Mouse (Mus musculus) neural tube, embryonic 12.5 days (tissue): ENCODE results near the gene Ehf. TPM values are rescaled to one million over a fixed set of nuclear protein-coding genes. Genes with fewer than 3 reads are reported as not detected.

Source experiments
- ATAC-seq: fragments of 200-750 bp; cut with Nextera tagmentation; 2 replicates; pipeline ENCODE4 v1.8.0; 2017; ENCODE audit warnings: low read depth, mild to moderate bottlenecking, moderate TSS enrichment, moderate library complexity; ENCODE audit not compliant: low FRiP score
- H3K27ac ChIP-seq: fragments of 300-500 bp; sonication (generic); 2 replicates; pipeline ENCODE4 v1.5.1; 2016
- H3K27me3 ChIP-seq: fragments of 300-500 bp; sonication (generic); replicated peaks from 2 replicates; pipeline ENCODE4 v1.6.1; 2016; ENCODE audit warnings: mild to moderate bottlenecking
- H3K36me3 ChIP-seq: fragments of 300-500 bp; sonication (generic); 2 replicates; pipeline ENCODE4 v1.6.1; 2016; ENCODE audit warnings: mild to moderate bottlenecking
- H3K4me1 ChIP-seq: fragments of 300-500 bp; sonication (generic); 2 replicates; pipeline ENCODE4 v1.6.1; 2016
- H3K4me2 ChIP-seq: fragments of 300-500 bp; sonication (generic); replicated peaks from 2 replicates; pipeline ENCODE4 v1.6.1; 2016; ENCODE audit warnings: mild to moderate bottlenecking
- H3K4me3 ChIP-seq: fragments of 300-500 bp; sonication (generic); 2 replicates; pipeline ENCODE4 v1.5.1; 2016
- H3K9ac ChIP-seq: fragments of 300-500 bp; sonication (generic); 2 replicates; pipeline ENCODE4 v1.6.1; 2016; ENCODE audit warnings: mild to moderate bottlenecking
- H3K9me3 ChIP-seq: fragments of 300-500 bp; sonication (generic); 2 replicates; pipeline ENCODE4 v1.6.1; 2016; ENCODE audit warnings: mild to moderate bottlenecking
- WGBS: fragments of 180-500 bp; shearing (Covaris S2); methylation state at CpG from one replicate; pipeline ENCODE4 v1.1.7; 2016; 5-methylcytosine and 5-hydroxymethylcytosine counted together
- polyA plus RNA-seq: library from polyadenylated mRNA; unstranded; fragments of >200 nt; fragmentation: Nextera tagmentation; extraction: Ambion mirVana; gene quantifications from 2 replicates; pipeline ENCODE4 v1.2.1, GENCODE M21; 2016

Ehf gene
- not detected in 2 replicates for polyA plus RNA-seq

DNA sequence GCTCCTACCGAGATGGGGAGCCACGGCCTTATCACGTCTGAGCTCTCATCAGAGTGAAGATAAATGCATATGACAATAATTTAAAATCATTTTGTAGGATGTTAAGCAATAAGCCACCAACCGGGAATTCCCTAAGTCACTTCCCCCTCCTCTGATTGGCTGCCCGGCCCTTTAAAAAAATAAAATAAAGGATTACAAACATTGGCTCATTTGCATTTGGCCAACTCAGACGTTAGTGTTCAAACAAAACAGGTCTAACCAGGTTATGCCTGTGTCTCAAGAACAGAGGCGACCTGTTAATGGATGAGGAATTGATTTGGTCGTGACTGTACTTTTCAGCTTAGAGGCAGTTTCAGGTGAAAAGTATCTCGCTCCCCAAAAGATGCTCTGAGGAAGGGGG is at the start of gene Ehf:
Gene Ehf (minus strand): TSS at position 147 of the 400 bp plus-strand sequence.
- Histone ChIP-seq H3K9ac (no peak within 1 kb of the TSS), H3K4me1 (no peaks in the 10 kb centered on the region), H3K4me3 (no peak within 1 kb of the TSS), H3K36me3 (no peaks in the 10 kb centered on the region), H3K9me3 (no peaks in the 10 kb centered on the region), H3K27me3 (no peaks in the 10 kb centered on the region), H3K27ac (no peak within 1 kb of the TSS), H3K4me2 (no peak within 1 kb of the TSS)
- WGBS = 68% methylated on average over 9 of the region's 9 CpGs
- ATAC-seq = no peak

DNA sequence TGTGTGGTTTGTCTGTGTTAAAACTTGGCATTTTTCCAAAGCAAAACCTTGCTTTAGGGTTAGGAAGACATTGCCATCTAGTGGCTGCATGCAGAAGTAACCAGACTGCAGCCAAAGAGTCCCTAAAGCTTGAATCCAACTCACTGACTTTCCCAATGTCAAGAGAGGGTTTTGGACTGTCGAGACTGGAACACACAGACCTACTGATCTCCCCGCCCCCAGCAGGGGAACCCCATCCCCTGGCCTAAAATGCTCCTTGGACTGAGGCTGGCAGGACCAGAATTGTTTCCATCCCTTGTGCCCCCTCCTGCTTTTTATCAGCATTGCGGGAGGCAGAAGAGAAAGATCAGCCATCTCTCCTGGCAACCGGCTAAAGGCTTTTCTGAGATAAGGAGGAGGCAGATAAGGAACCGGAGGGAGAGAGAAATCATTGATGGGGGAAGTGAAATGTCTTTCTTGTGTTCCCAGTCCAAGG is 44.4 kb upstream of the Ehf start:
- no peaks in the 10 kb centered on the region for H3K4me1 ChIP-seq
- H3K4me3 ChIP-seq = no peak overlapping the region
- H3K9ac ChIP-seq = no peak overlapping the region
- ATAC-seq = no peak
- 29% methylated on average over 5 of the region's 5 CpGs for WGBS
- H3K27ac ChIP-seq = no peak overlapping the region
- H3K9me3 ChIP-seq = no peaks in the 10 kb centered on the region
- no peaks in the 10 kb centered on the region for H3K27me3 ChIP-seq
- H3K4me2 ChIP-seq = 0 out of 2 replicates have a peak overlapping the region, but pooled peaks have one; percentile 2
- H3K36me3 ChIP-seq = no peaks in the 10 kb centered on the region

DNA sequence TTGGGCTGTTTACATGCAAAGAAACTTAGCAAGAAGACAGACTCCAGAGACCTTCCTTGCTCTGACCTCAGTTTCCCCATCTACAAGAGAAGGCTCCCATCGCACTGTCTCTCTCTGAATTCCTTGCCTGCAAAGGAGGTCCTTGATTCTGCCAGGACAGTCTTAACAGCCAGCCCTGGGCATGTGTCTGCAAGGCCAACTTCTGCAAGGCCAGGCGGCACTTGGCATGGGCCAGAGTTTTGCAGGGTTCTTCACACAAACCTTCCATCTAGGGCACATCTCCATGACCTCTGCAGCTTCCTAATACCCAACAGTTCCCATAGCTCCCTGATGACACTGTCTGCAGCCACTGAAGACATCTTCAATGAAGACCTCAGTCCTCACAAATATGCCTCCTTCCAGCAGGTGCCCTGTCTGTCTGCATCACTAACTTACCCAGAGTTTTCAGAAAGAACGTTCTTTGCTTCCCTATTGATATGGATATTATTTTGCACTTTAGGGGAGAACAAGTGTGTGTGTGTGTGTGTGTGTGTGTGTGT is 43.7 kb upstream of the Ehf start:
- H3K27me3 ChIP-seq = no peaks in the 10 kb centered on the region
- H3K4me2 ChIP-seq = no peak overlapping the region
- no peak overlapping the region for H3K9ac ChIP-seq
- no peaks in the 10 kb centered on the region for H3K9me3 ChIP-seq
- no peaks in the 10 kb centered on the region for H3K36me3 ChIP-seq
- 75% methylated on average over 3 of the region's 3 CpGs for WGBS
- no peak for ATAC-seq
- H3K4me3 ChIP-seq = no peak overlapping the region
- H3K27ac ChIP-seq = no peak overlapping the region
- no peaks in the 10 kb centered on the region for H3K4me1 ChIP-seq

DNA sequence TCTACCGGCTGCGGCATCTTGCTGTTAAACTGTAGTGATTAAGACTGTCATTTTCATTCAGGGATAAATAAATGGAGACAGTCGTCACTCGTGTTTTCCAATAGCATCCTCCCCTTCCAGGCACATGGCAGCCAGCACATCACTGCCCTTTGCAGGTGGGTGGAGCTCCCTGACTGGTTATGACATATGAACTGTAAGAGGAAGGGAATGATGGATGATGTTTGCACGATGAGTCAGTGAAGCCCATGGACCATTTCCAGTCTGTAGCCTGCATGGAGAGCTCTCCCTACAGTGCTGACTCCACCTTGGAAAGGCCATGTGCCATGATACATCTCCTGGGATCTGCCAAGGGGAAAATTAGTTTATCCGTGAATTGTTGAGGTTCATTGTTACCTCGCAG is 40.5 kb upstream of the Ehf start:
- no peaks in the 10 kb centered on the region for H3K36me3 ChIP-seq
- no peak overlapping the region for H3K9ac ChIP-seq
- no peak overlapping the region for H3K27ac ChIP-seq
- no peak overlapping the region for H3K4me2 ChIP-seq
- no peaks in the 10 kb centered on the region for H3K4me1 ChIP-seq
- 85% methylated on average over 7 of the region's 7 CpGs for WGBS
- no peak overlapping the region for H3K4me3 ChIP-seq
- no peak for ATAC-seq
- no peaks in the 10 kb centered on the region for H3K27me3 ChIP-seq
- H3K9me3 ChIP-seq = no peaks in the 10 kb centered on the region

DNA sequence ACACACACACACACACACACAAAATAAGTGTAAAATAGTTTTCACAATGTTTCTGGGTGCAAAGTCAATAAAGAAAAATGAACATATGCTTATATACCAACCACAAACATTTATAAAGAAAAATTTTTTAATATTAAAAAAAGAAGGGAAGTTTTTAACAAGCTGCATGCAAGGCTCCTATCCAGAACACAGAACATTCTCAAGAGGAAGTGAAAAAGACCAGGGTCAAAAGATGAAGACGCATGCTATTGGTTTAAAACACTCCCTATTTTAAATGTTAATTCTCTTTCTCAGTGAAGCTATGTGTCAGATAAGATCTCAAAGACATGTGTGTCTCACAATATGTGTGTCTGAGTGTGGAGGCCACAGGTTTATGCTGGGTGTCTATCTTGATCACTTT is 39.0 kb upstream of the Ehf start:
- H3K4me2 ChIP-seq = no peak overlapping the region
- no peak overlapping the region for H3K27ac ChIP-seq
- no peaks in the 10 kb centered on the region for H3K4me1 ChIP-seq
- no peak overlapping the region for H3K4me3 ChIP-seq
- no peaks in the 10 kb centered on the region for H3K36me3 ChIP-seq
- WGBS = 98% methylated on average over 1 of the region's 1 CpGs
- no peak for ATAC-seq
- no peaks in the 10 kb centered on the region for H3K27me3 ChIP-seq
- H3K9ac ChIP-seq = no peak overlapping the region
- H3K9me3 ChIP-seq = no peaks in the 10 kb centered on the region

DNA sequence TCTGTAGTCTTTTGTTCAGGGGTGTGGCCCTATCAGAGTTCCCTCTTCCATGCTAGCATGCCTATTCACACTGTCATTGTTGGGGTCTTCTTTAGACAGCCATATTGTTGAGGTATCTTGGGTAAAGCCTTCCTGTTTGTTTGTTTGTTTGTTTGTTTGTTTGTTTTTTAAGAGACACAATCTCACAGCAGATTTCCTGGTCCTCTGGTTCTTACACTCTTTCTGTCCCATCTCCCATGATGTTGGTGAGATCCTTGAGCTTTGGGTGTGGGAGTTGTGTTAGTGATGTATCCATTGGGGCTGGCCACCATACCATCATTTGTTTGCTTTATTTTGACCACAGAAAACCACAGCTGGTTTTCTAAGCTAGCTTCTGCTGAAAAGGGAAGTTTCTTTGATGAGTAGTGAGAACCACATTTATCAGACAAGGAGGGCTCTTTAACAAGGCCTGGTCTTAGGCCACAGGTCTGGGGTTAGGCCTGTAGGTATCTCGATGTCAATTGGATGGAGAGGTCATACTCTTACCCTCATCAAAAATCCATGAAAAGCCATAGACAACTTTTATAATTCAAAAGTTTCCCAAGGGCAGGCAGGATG is 38.4 kb upstream of the Ehf start:
- Histone ChIP-seq H3K36me3 (no peaks in the 10 kb centered on the region), H3K27ac (no peak overlapping the region), H3K9me3 (no peaks in the 10 kb centered on the region), H3K4me2 (no peak overlapping the region), H3K4me1 (no peaks in the 10 kb centered on the region), H3K27me3 (no peaks in the 10 kb centered on the region), H3K9ac (no peak overlapping the region), H3K4me3 (no peak overlapping the region)
- ATAC-seq = no peak
- WGBS = 87% methylated on average over 1 of the region's 1 CpGs

DNA sequence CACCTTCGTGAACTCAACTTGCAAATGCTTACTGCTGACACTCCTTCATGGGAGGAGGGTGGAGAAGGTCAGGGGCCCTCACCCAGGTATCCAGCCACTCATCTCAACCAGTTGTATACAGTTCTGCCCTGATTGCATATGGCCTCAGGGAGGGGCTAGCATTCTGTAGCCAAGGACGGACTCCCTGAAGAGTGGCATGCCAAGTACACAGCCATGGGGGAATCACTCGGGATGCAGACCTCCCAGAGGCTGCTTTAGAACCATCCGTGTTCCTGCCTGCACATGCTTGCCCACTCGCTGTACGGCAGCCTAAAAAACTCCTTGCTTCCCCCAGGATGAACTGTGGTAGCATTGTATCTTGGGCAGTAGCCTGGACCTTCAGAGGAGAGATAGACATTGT is 35.6 kb upstream of the Ehf start:
- no peak overlapping the region for H3K4me3 ChIP-seq

DNA sequence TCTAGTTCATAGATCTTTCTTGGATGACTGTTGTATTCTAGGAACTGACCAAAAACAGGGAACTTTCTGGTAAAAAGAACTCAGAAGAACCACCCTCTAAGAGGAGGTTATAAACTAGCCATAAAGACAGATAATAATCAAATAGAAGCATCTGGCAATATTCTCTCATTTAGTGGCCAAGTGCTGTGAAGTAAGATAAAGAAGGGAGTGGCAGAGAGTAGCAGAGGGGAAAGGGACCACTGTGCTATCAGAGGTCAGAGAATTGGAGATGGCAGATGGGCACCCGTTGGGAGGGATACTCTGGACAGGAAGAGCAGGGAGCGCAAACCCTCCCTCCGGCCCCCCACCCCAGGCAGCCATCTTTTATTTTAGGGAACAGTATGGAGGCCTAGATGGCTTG is 34.3 kb upstream of the Ehf start:
- H3K27me3 ChIP-seq = no peaks in the 10 kb centered on the region
- no peaks in the 10 kb centered on the region for H3K4me1 ChIP-seq
- no peaks in the 10 kb centered on the region for H3K9me3 ChIP-seq
- no peak overlapping the region for H3K4me3 ChIP-seq
- no peak for ATAC-seq
- H3K27ac ChIP-seq = no peak overlapping the region
- no peaks in the 10 kb centered on the region for H3K36me3 ChIP-seq
- 76% methylated on average over 3 of the region's 3 CpGs for WGBS
- no peak overlapping the region for H3K9ac ChIP-seq
- no peak overlapping the region for H3K4me2 ChIP-seq

More for the DNA sequence above, 35.6 kb upstream of the Ehf start:
- WGBS = 83% methylated on average over 6 of the region's 6 CpGs
- ATAC-seq = no peak
- no peak overlapping the region for H3K4me2 ChIP-seq
- H3K9ac ChIP-seq = no peak overlapping the region
- H3K36me3 ChIP-seq = no peaks in the 10 kb centered on the region
- no peaks in the 10 kb centered on the region for H3K9me3 ChIP-seq
- H3K27ac ChIP-seq = no peak overlapping the region
- no peaks in the 10 kb centered on the region for H3K27me3 ChIP-seq
- H3K4me1 ChIP-seq = no peaks in the 10 kb centered on the region

DNA sequence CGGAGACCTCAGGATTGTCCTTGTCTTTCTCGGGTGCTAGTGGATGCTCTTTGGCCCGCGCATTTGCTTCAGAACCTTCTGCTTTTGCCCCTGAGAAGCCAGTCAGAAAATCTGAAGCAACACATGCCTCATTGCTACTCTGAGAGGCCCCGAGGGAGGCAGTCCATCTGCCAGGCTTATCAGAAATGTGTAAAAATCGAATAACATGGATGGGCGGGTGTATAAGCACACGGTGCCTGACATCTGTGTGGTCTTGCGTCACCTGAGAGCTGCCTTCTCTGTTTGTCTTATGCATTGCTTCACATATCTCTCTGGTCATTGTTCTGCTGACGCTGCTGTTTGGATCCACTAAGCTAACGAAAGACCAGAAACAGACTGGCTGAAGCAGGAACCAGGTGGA is 33.5 kb upstream of the Ehf start:
- 78% methylated on average over 11 of the region's 11 CpGs for WGBS
- no peak for ATAC-seq
- no peaks in the 10 kb centered on the region for H3K27me3 ChIP-seq

DNA sequence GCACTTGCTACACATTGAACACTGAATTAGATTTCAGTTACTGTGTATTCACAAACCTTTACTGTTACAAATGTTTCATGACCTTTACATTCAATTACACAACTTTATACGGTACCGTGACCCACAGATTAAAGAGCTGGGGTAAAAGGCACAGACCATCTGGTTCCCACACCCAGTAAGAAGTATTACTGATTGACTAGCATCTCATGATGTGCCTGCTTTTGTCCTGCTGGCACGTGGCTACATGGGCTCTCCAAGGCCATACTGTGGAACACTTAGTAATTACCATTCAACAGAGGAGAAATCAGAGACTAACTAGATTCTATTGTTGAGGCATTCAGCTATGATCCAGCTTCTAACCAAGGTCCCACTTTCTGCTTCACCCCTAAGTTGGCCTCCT is 32.9 kb upstream of the Ehf start:
- Histone ChIP-seq H3K27me3 (no peaks in the 10 kb centered on the region), H3K4me2 (no peak overlapping the region), H3K9me3 (no peaks in the 10 kb centered on the region), H3K27ac (no peak overlapping the region), H3K4me3 (no peak overlapping the region), H3K36me3 (no peaks in the 10 kb centered on the region), H3K9ac (no peak overlapping the region), H3K4me1 (no peaks in the 10 kb centered on the region)
- no peak for ATAC-seq
- 78% methylated on average over 3 of the region's 3 CpGs for whole genome bisulfite sequencing

More for the DNA sequence above, 33.5 kb upstream of the Ehf start:
- Histone ChIP-seq H3K27ac (no peak overlapping the region), H3K9me3 (no peaks in the 10 kb centered on the region), H3K9ac (no peak overlapping the region), H3K4me1 (no peaks in the 10 kb centered on the region), H3K4me2 (no peak overlapping the region), H3K36me3 (no peaks in the 10 kb centered on the region), H3K4me3 (no peak overlapping the region)

DNA sequence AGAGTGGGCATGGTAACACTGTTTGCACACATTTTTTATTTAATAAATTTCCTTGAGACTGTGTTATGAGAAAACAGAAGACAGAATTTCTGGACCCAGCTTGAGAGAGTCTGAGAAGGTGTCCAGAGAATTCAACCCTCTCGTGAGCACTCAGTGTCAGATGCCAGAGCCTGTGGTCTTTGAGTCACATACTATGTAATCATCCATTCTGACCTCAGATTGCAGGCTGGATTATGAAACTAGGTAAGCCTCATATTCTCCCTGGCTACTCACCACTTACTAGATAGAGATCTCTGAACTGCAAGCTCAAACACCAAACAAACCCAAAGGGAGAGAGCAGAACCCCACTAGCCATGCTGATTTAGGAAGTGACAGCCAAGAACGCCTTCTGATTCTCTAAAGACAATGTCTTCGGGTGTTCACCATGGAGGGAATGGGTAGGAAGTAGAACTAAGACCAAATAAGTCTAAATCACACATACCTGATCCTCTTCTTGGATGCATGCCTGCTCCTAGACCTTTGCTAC is 28.7 kb upstream of the Ehf start:
- no peaks in the 10 kb centered on the region for H3K9me3 ChIP-seq
- H3K36me3 ChIP-seq = no peaks in the 10 kb centered on the region
- no peaks in the 10 kb centered on the region for H3K27me3 ChIP-seq
- ATAC-seq = no peak
- H3K4me1 ChIP-seq = no peaks in the 10 kb centered on the region
- no peak overlapping the region for H3K4me3 ChIP-seq
- no peak overlapping the region for H3K4me2 ChIP-seq
- no peak overlapping the region for H3K27ac ChIP-seq
- H3K9ac ChIP-seq = no peak overlapping the region
- WGBS = 87% methylated on average over 3 of the region's 3 CpGs

DNA sequence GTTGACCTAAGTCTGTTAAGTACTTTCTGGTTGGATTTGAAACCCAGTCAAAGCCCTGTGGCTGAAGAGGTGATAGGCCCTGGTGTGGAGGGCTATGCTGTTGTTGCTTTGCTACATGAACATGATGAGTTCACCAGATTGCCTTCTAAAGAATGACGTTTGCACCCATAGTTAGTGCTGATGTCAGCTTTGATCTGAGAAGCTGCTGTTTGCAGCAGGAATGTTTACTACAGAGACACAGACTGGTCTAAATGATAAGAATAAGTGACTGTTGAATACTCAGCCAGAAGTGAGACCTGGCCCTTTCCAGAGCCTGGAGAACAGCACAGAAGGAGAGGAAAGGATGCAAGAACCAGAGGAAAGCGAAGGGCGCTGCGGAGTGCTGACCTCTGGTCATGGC is 25.7 kb upstream of the Ehf start:
- Histone ChIP-seq H3K4me2 (no peak overlapping the region), H3K9ac (no peak overlapping the region), H3K36me3 (no peaks in the 10 kb centered on the region), H3K4me3 (no peak overlapping the region), H3K4me1 (no peaks in the 10 kb centered on the region), H3K27me3 (no peaks in the 10 kb centered on the region), H3K9me3 (no peaks in the 10 kb centered on the region), H3K27ac (no peak overlapping the region)
- no peak for ATAC-seq
- WGBS = 91% methylated on average over 4 of the region's 4 CpGs
